Mouse (Mus musculus) CH12.LX (cell line): ENCODE data around the gene D130043K22Rik. TPM values are rescaled to one million over a fixed set of nuclear protein-coding genes. Genes with fewer than 3 reads are reported as not detected.

Experiments
- DNase-seq: peaks from one replicate; pipeline ENCODE4 v3.0.0-alpha.2; 2013; ENCODE audit errors: extremely low read depth
- H3K27ac ChIP-seq: 2 replicates; pipeline ENCODE4 v1.5.1; 2012; ENCODE audit warnings: low read depth, mild to moderate bottlenecking, control low read depth, moderate library complexity; ENCODE audit not compliant: insufficient read depth
- H3K27me3 ChIP-seq: replicated peaks from 2 replicates; pipeline ENCODE3; 2012; ENCODE audit warnings: inconsistent platforms
- H3K36me3 ChIP-seq, 2 experiments: replicated peaks in 1 of 2; 2 replicates each; pipeline versions ENCODE3 to v1.6.1; 2012; ENCODE audit warnings: inconsistent platforms in 1 of 2, low read length in 1 of 2, mild to moderate bottlenecking in 1 of 2, mixed read lengths in 1 of 2, moderate library complexity in 1 of 2; ENCODE audit not compliant: control insufficient read depth in 1 of 2, insufficient read depth in 1 of 2
- H3K4me1 ChIP-seq, 2 experiments: 2 replicates each; pipeline ENCODE4 v1.6.1; 2012; ENCODE audit warnings: inconsistent platforms in 1 of 2, moderate library complexity in 1 of 2; ENCODE audit not compliant: insufficient read depth in 2 of 2, control insufficient read depth in 1 of 2
- H3K4me2 ChIP-seq: 2 replicates; pipeline ENCODE4 v1.6.1; 2012; ENCODE audit warnings: low read depth, mild to moderate bottlenecking, control low read depth; ENCODE audit not compliant: poor library complexity, insufficient read depth, severe bottlenecking
- H3K4me3 ChIP-seq, 3 experiments: fragments of 150-350 bp in 1 of 3; sonication (generic) in 1 of 3; replicated peaks in 1 of 3; 2 replicates each; pipeline versions ENCODE3 to v1.5.1; 2011 to 2012; ENCODE audit warnings: low read depth in 2 of 3, low read length in 2 of 3, mild to moderate bottlenecking in 2 of 3, moderate library complexity in 2 of 3, control low read depth in 1 of 3, improper control_type of control experiment in 1 of 3, inconsistent platforms in 1 of 3, mixed read lengths in 1 of 3; ENCODE audit not compliant: poor library complexity in 1 of 3
- H3K79me2 ChIP-seq: replicated peaks from 2 replicates; pipeline ENCODE4 v1.6.1; 2012; ENCODE audit warnings: mild to moderate bottlenecking, moderate library complexity; ENCODE audit not compliant: control insufficient read depth, poor library complexity, insufficient read depth, severe bottlenecking; ENCODE audit errors: extremely low read depth
- H3K9ac ChIP-seq: 2 replicates; pipeline ENCODE4 v1.6.1; 2012; ENCODE audit warnings: low read depth, mild to moderate bottlenecking, control low read depth, moderate library complexity; ENCODE audit not compliant: insufficient read depth
- H3K9me3 ChIP-seq: replicated peaks from 2 replicates; pipeline ENCODE3; 2012; ENCODE audit warnings: low read length, inconsistent platforms, mixed read lengths
- CTCF ChIP-seq, 2 experiments: IDR thresholded peaks in 1 of 2; conservative IDR thresholded peaks in 1 of 2; 2 replicates each; pipeline ENCODE4 v1.5.1; 2011 to 2012; ENCODE audit warnings: low read depth in 2 of 2, low read length in 2 of 2, improper control_type of control experiment in 1 of 2, inconsistent platforms in 1 of 2, mild to moderate bottlenecking in 1 of 2, moderate library complexity in 1 of 2
- EP300 ChIP-seq: IDR thresholded peaks from 2 replicates; pipeline ENCODE4 v1.6.1; 2011; ENCODE audit warnings: low read length, improper control_type of control experiment
- IRF4 ChIP-seq: IDR thresholded peaks from 2 replicates; pipeline ENCODE4 v1.6.1; 2014; ENCODE audit warnings: low read depth, mild to moderate bottlenecking, inconsistent platforms, low read length, improper control_type of control experiment
- JUN ChIP-seq: IDR thresholded peaks from 2 replicates; pipeline ENCODE4 v1.6.1; 2011; ENCODE audit warnings: low read depth, mild to moderate bottlenecking, low read length, improper control_type of control experiment, moderate library complexity; ENCODE audit not compliant: insufficient read depth
- KAT2A ChIP-seq: IDR thresholded peaks from 2 replicates; pipeline ENCODE4 v1.6.1; 2012; ENCODE audit warnings: low read length, improper control_type of control experiment, inconsistent platforms; ENCODE audit not compliant: insufficient replicate concordance
- MAX ChIP-seq: IDR thresholded peaks from 2 replicates; pipeline ENCODE4 v1.6.1; 2011; ENCODE audit warnings: low read length, improper control_type of control experiment
- MEF2A ChIP-seq: IDR thresholded peaks from 2 replicates; pipeline ENCODE4 v1.6.1; 2014; ENCODE audit warnings: low read depth, mild to moderate bottlenecking, inconsistent platforms, low read length, improper control_type of control experiment, borderline replicate concordance
- NELFE ChIP-seq: IDR thresholded peaks from 2 replicates; pipeline ENCODE4 v1.6.1; 2011; ENCODE audit warnings: low read depth, low read length, improper control_type of control experiment
- NRF1 ChIP-seq: IDR thresholded peaks from 2 replicates; pipeline ENCODE4 v1.6.1; 2014; ENCODE audit warnings: low read depth, mild to moderate bottlenecking, inconsistent platforms, low read length, improper control_type of control experiment, moderate library complexity
- PAX5 ChIP-seq: IDR thresholded peaks from 2 replicates; pipeline ENCODE4 v1.6.1; 2012; ENCODE audit warnings: low read length, inconsistent platforms, mixed read lengths
- RAD21 ChIP-seq: IDR thresholded peaks from 2 replicates; pipeline ENCODE4 v1.6.1; 2011; ENCODE audit warnings: low read depth, mild to moderate bottlenecking, low read length, improper control_type of control experiment, moderate library complexity
- SIN3A ChIP-seq: IDR thresholded peaks from 2 replicates; pipeline ENCODE4 v1.6.1; 2012; ENCODE audit warnings: low read length, improper control_type of control experiment, inconsistent platforms
- SMC3 ChIP-seq: IDR thresholded peaks from 2 replicates; pipeline ENCODE4 v1.6.1; 2011; ENCODE audit warnings: low read depth, low read length, improper control_type of control experiment
- TBP ChIP-seq: conservative IDR thresholded peaks from 2 replicates; pipeline ENCODE4 v1.6.1; 2011; ENCODE audit warnings: low read depth, low read length, improper control_type of control experiment
- USF2 ChIP-seq: conservative IDR thresholded peaks from 2 replicates; pipeline ENCODE4 v1.6.1; 2011; ENCODE audit warnings: low read depth, low read length, improper control_type of control experiment
- ZC3H11A ChIP-seq: IDR thresholded peaks from 2 replicates; pipeline ENCODE4 v1.6.1; 2012; ENCODE audit warnings: low read depth, mild to moderate bottlenecking, inconsistent platforms, low read length, improper control_type of control experiment
- ZMIZ1 ChIP-seq: IDR thresholded peaks from 2 replicates; pipeline ENCODE4 v1.6.1; 2012; ENCODE audit warnings: low read depth, mild to moderate bottlenecking, inconsistent platforms, low read length, improper control_type of control experiment
- ZNF384 ChIP-seq: IDR thresholded peaks from 2 replicates; pipeline ENCODE4 v1.6.1; 2012; ENCODE audit warnings: low read depth, low read length, improper control_type of control experiment, inconsistent platforms
- dilution Hi-C: fragments of 300-500 bp; cut with MboI; formaldehyde crosslinking; loops from 2 replicates; pipeline ENCODE4 v1.14.3; 2020; ENCODE audit warnings: low sequenced_read_pairs; ENCODE audit not compliant: extremely low pct_unique_long_range_greater_than_20kb, extremely low pct_ligation_motif_present
- in situ Hi-C: fragments of 300-500 bp; cut with MboI; formaldehyde crosslinking; loops from 3 replicates; pipeline ENCODE4 v1.14.3; 2019; ENCODE audit warnings: low sequenced_read_pairs, low pct_ligation_motif_present, low pct_unique_long_range_greater_than_20kb, mixed read lengths
- polyA plus RNA-seq: library from polyadenylated mRNA; unstranded; fragments of >175 nt; gene quantifications from 2 replicates; pipeline ENCODE4 v1.2.1, GENCODE M21; 2012; ENCODE audit warnings: low read depth; ENCODE audit not compliant: insufficient read length
- total RNA-seq, 2 experiments: library from RNA; depleted of rRNA; stranded (reverse); fragments of 300-350 nt in 1 of 2; fragments of >200 nt in 1 of 2; gene quantifications; 2 replicates each; pipeline ENCODE4 v1.2.3; 2012 to 2014

The D130043K22Rik gene
- total and polyA plus RNA-seq, 3 experiments, result 0.04 to 0.25 (median 0.05) TPM

GRCm38 (mm10) chr13:24938683-24939082 is 93.7 kb downstream of the D130043K22Rik start:
- no peaks in the 10 kb centered on the region for H3K9me3 ChIP-seq
- H3K9ac ChIP-seq, result peak overlapping the region; percentile 36; the same call in 1 of the 2 replicates
- TF ChIP-seq IRF4 (no peak), SMC3 (peak; percentile 45), CTCF (conservative IDR thresholded peaks at IDR 0.05 in 1 of 2, IDR thresholded peaks at IDR 0.05 in 1 of 2; ENCODE audit: low read depth in 2 of 2, low read length in 2 of 2) (peak; percentile 76 to 93), RAD21 (peak; percentile 69)
- no peaks in the 10 kb centered on the region for H3K36me3 ChIP-seq
- H3K4me1 ChIP-seq, result peaks cover 3 to 10% of the 10 kb centered on the region in 2 experiments; a peak in 2 of 4 replicates
- DNase-seq, result peak; percentile 65
- H3K27ac ChIP-seq, result no peak overlapping the region
- dilution Hi-C loops (no loop called here), in situ Hi-C loops (loop anchor here (5.0 kb wide), 1 partner anchor 44 kb away; no protein-coding TSS in a partner anchor)
- H3K4me3 ChIP-seq, result no peak overlapping the region
- peak overlapping the region; percentile 76 for H3K4me2 ChIP-seq
- peaks cover 13% of the 10 kb centered on the region for H3K27me3 ChIP-seq
- no peaks in the 10 kb centered on the region; the same call in 1 of the 2 replicates for H3K79me2 ChIP-seq

- in situ Hi-C loops, result loop anchor here (5.0 kb wide), 1 partner anchor 43 kb away; no protein-coding TSS in a partner anchor
- TF ChIP-seq USF2, result no peak
- no peak for TF ChIP-seq MEF2A
- TF ChIP-seq EP300, result no peak
- TF ChIP-seq SIN3A, result no peak
- no peak for TF ChIP-seq JUN
- TF ChIP-seq, all 38 proteins: peak for 0
- Histone ChIP-seq H3K4me3 (no peak overlapping the region), H3K9ac (no peak overlapping the region; the same call in 1 of the 2 replicates), H3K79me2 (no peaks in the 10 kb centered on the region; the same call in 1 of the 2 replicates), H3K4me2 (no peak overlapping the region), H3K4me1 (peaks cover 3 to 10% of the 10 kb centered on the region in 2 experiments; a peak in 2 of 4 replicates), H3K36me3 (no peaks in the 10 kb centered on the region), H3K9me3 (no peaks in the 10 kb centered on the region), H3K27me3 (peaks cover 13% of the 10 kb centered on the region), H3K27ac (no peak overlapping the region)
- no peak for DNase-seq
- dilution Hi-C loops, result no loop called here
Observed at GRCm38 (mm10) chr13:24939472-24939871, 94.5 kb downstream of the D130043K22Rik start.

GRCm38 (mm10) chr13:24942512-24943282 is 97.8 kb downstream of the D130043K22Rik start, which contains the start of gene Gpld1:
Gpld1 (plus strand) TSS chr13:24943152.
- no peaks in the 10 kb centered on the region for H3K36me3 ChIP-seq
- dilution Hi-C loops, result no loop called here
- peak within 1 kb of the TSS; percentile 37 for H3K4me2 ChIP-seq
- no peaks in the 10 kb centered on the region for H3K9me3 ChIP-seq
- no peak for TF ChIP-seq ZNF384
- TF ChIP-seq MAX, result no peak
- TF ChIP-seq ZMIZ1, result no peak
- TF ChIP-seq EP300, result no peak
- no peak for TF ChIP-seq RAD21
- TF ChIP-seq ZC3H11A, result no peak
- no peak for TF ChIP-seq MEF2A
- no peak for TF ChIP-seq SIN3A
- no peak for TF ChIP-seq KAT2A
- no peak for TF ChIP-seq JUN
- no peak for TF ChIP-seq TBP
- TF ChIP-seq NELFE, result no peak
- TF ChIP-seq NRF1, result no peak
- no peak for TF ChIP-seq USF2
- TF ChIP-seq PAX5, result no peak
- H3K27ac ChIP-seq, result no peak within 1 kb of the TSS
- in situ Hi-C loops, result no loop called here
- H3K27me3 ChIP-seq, result peaks cover 6% of the 10 kb centered on the region
- no peak for DNase-seq
- peak within 1 kb of the TSS in 1 of 3 experiments; percentile 14 for H3K4me3 ChIP-seq
- H3K4me1 ChIP-seq, result peaks cover 3 to 10% of the 10 kb centered on the region in 2 experiments; a peak in 1 of 4 replicates
- no peaks in the 10 kb centered on the region for H3K79me2 ChIP-seq
- H3K9ac ChIP-seq, result no peak within 1 kb of the TSS
